ENCODE assay signal across 8 mouse cellular contexts in the genomic region with DNA sequence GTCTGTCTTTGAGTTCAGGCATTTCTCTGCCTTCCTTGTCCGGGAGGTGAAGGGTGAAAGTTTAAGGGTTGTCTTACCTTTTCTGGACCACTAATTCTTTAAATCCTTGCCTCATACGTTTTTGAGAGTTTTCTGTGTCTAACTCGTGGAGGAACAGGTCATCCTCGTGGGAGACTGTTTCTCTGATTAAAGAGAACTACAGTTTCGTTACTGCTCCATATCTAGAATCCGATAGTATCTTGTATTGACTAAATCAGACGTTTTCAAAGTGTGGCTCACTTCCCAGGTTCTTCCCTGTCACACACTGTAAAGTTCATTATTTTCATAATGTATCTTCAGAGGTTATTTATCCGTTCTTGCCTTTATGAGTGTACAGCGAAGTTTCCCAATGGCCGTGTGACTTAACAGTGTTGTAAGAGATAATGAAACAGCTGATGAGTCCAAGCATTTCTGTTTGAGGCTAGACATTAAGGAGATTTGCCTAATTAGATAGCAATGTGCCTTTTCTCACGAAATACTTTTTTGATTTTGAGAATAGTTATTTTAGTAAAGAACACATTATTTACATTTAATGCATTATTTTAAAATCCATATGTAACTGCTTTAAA. TPM values are rescaled to one million over a fixed set of nuclear protein-coding genes. Genes with fewer than 3 reads are reported as not detected.
DNase-seq lines count a peak whose midpoint lies in the region; ATAC-seq and TF ChIP-seq lines count a peak whose summit lies in the region.

No protein-coding gene starts in this region.

- peak overlapping the region; percentile 30 for H3K9ac ChIP-seq in lung, embryonic 14.5 days

- peak overlapping the region; percentile 88 for H3K4me3 ChIP-seq in lung, embryonic 14.5 days (ENCODE audit: low read depth, low read length)
- H3K4me3 ChIP-seq in embryonic fibroblast, embryonic 13.5 days (ENCODE audit: insufficient read depth, low read length), result peak overlapping the region; percentile 72
- H3K4me3 ChIP-seq in limb, embryonic 10.5 days, result peak overlapping the region; percentile 78
- no peak overlapping the region for H3K4me3 ChIP-seq in thymus, adult 2 months (ENCODE audit: control insufficient read depth, insufficient read depth, low read length)

- H3K27me3 ChIP-seq in lung, embryonic 14.5 days (ENCODE audit: insufficient read depth, low read length), result no peaks in the 10 kb centered on the region
- no peaks in the 10 kb centered on the region for H3K27me3 ChIP-seq in limb, embryonic 10.5 days (ENCODE audit: low read depth, poor library complexity, severe bottlenecking)
- H3K27me3 ChIP-seq in thymus, adult 2 months (ENCODE audit: control insufficient read depth, insufficient read depth, low read length), result no peaks in the 10 kb centered on the region

- 9% methylated on average over 11 of the region's 11 CpGs for WGBS in lung, embryonic 14.5 days
- 27% methylated on average over 11 of the region's 11 CpGs for WGBS in limb, embryonic 10.5 days
- WGBS in thymus, adult 2 months, result 14% methylated on average over 11 of the region's 11 CpGs

- 0 out of 2 replicates have a peak, but pooled peaks cover 2% of the 10 kb centered on the region for H3K4me1 ChIP-seq in lung, embryonic 14.5 days (ENCODE audit: insufficient read depth)
- no peaks in the 10 kb centered on the region; the same call in 1 of the 2 replicates for H3K4me1 ChIP-seq in embryonic fibroblast, embryonic 13.5 days (ENCODE audit: control insufficient read depth, insufficient read depth, low read length)
- H3K4me1 ChIP-seq in limb, embryonic 10.5 days, result peaks cover 4% of the 10 kb centered on the region; the same call in 1 of the 2 replicates
- no peaks in the 10 kb centered on the region for H3K4me1 ChIP-seq in thymus, adult 2 months (replicated peaks; ENCODE audit: control insufficient read depth, insufficient read depth, low read length)

- DNase-seq in lung, embryonic 14.5 days, result peak; percentile 28
- no peak for DNase-seq in lung, postnatal 10 days
- DNase-seq in limb, embryonic 10.5 days (ENCODE audit: low spot score), result no peak
- peak; percentile 14 for DNase-seq in neural tube, embryonic 10.5 days (ENCODE audit: extremely low spot score, low spot score)
- no peak for DNase-seq in thymus, adult 2 months
- no peak for DNase-seq in gastrocnemius, postnatal 4 days (ENCODE audit: low spot score in 2 of 2)
- no peak for DNase-seq in kidney, adult 8-10 months

- no peak for ATAC-seq in lung, embryonic 14.5 days (ENCODE audit: insufficient read depth)

- no peak for TF ChIP-seq POLR2A in embryonic fibroblast, embryonic 13.5 days (IDR thresholded peaks at IDR 0.05; ENCODE audit: low read depth, low read length)
- TF ChIP-seq POLR2A in thymus, adult 2 months (IDR thresholded peaks at IDR 0.05; ENCODE audit: control insufficient read depth, extremely low read depth, insufficient read depth, low read length, poor library complexity), result no peak

- H3K27ac ChIP-seq in lung, embryonic 14.5 days (ENCODE audit: low read depth), result no peak overlapping the region
- no peak overlapping the region for H3K27ac ChIP-seq in embryonic fibroblast, embryonic 13.5 days (ENCODE audit: insufficient read depth, low read length)
- H3K27ac ChIP-seq in limb, embryonic 10.5 days, result no peak overlapping the region
- H3K27ac ChIP-seq in thymus, adult 2 months (ENCODE audit: control insufficient read depth, insufficient read depth, low read length), result no peak overlapping the region

- TF ChIP-seq CTCF in lung, embryonic 14.5 days (IDR thresholded peaks at IDR 0.05; ENCODE audit: low read depth), result no peak
- no peak for TF ChIP-seq CTCF in embryonic fibroblast, embryonic 13.5 days (IDR thresholded peaks at IDR 0.05; ENCODE audit: borderline replicate concordance, insufficient read depth, low read length)
- no peak for TF ChIP-seq CTCF in thymus, adult 2 months (IDR thresholded peaks at IDR 0.05; ENCODE audit: borderline replicate concordance, control insufficient read depth, extremely low read depth, insufficient read depth, low read length, poor library complexity)

- no peaks in the 10 kb centered on the region for H3K9me3 ChIP-seq in lung, embryonic 14.5 days (ENCODE audit: low read depth, low read length)
- H3K9me3 ChIP-seq in limb, embryonic 10.5 days (replicated peaks), result no peaks in the 10 kb centered on the region

- H3K36me3 ChIP-seq in lung, embryonic 14.5 days (ENCODE audit: insufficient read depth), result no peaks in the 10 kb centered on the region
- no peaks in the 10 kb centered on the region for H3K36me3 ChIP-seq in limb, embryonic 10.5 days
- no peaks in the 10 kb centered on the region for H3K36me3 ChIP-seq in thymus, adult 2 months (ENCODE audit: control insufficient read depth, insufficient read depth, low read length)

- peak overlapping the region; percentile 70 for H3K4me2 ChIP-seq in lung, embryonic 14.5 days

RNA-seq across cellular contexts. Expression of gene Tmem38b, which starts 0.9 kb away (rescaled TPM):
- 8.0 and 9.4 TPM in 2 replicates for polyA plus RNA-seq in lung, embryonic 14.5 days (2014; fragmentation: Nextera tagmentation; extraction: Ambion mirVana)
- 11.8 and 15.6 TPM in 2 replicates for polyA plus RNA-seq in embryonic fibroblast, embryonic 13.5 days (2011; ENCODE audit: insufficient read length, low read depth, missing spikeins)
- 3.8 and 4.0 TPM in 2 replicates for polyA plus RNA-seq in limb, embryonic 10.5 days (2016; fragmentation: Nextera tagmentation; extraction: Ambion mirVana)
- polyA plus RNA-seq in thymus, adult 2 months (2012; rRNA removed), result 1.9 and 2.9 TPM in 2 replicates
- 10 to 100 TPM; 62.1 to 68.8 TPM for total RNA-seq in gastrocnemius, postnatal 4 days (2021)

RNA-seq across cellular contexts. Expression of gene Tal2, which starts 47.2 kb away (rescaled TPM):
- 0.22 and 0.28 TPM in 2 replicates for polyA plus RNA-seq in lung, embryonic 14.5 days (2014; fragmentation: Nextera tagmentation; extraction: Ambion mirVana)
- not detected in 2 replicates for polyA plus RNA-seq in embryonic fibroblast, embryonic 13.5 days (2011; ENCODE audit: insufficient read length, low read depth, missing spikeins)
- 0.13 and 0.21 TPM in 2 replicates for polyA plus RNA-seq in limb, embryonic 10.5 days (2016; fragmentation: Nextera tagmentation; extraction: Ambion mirVana)
- 0.05 TPM in 1 of 2 replicates, not detected in the other for polyA plus RNA-seq in thymus, adult 2 months (2012; rRNA removed)
- 1 to 10 TPM; 1.0 to 1.3 TPM for total RNA-seq in gastrocnemius, postnatal 4 days (2021)

Comparison
In these comparisons a context has a peak if more than half of its experiments do, and no peak if none do; other contexts are left out.
1. DNase-seq: peak in lung, embryonic 14.5 days (single experiment) and neural tube, embryonic 10.5 days (single experiment); none in lung, postnatal 10 days (single experiment), limb, embryonic 10.5 days (single experiment), thymus, adult 2 months (single experiment), gastrocnemius, postnatal 4 days (0 of 2) and kidney, adult 8-10 months (0 of 2).